Mouse (Mus musculus): ENCODE measurements around the gene Bap1.

The Bap1 gene

GRCm38 (mm10) chr14:31251084-31251604 is at the start of gene Bap1, which contains the start of gene Phf7:
TSS of gene Bap1 (plus strand) at chr14:31251450.
TSS of gene Phf7 (minus strand) at chr14:31251317.
- DNase-seq (ENCODE audit: low spot score) = peak; percentile 96

GRCm38 (mm10) chr14:31204844-31205243 is 46.4 kb upstream of the Bap1 start:
- no peak for DNase-seq (ENCODE audit: low spot score)

- DNase-seq (ENCODE audit: low spot score) = no peak
These were observed 46.0 kb upstream of the Bap1 start for GRCm38 (mm10) chr14:31205244-31205561.

GRCm38 (mm10) chr14:31205562-31206467 is 45.4 kb upstream of the Bap1 start:
- DNase-seq (ENCODE audit: low spot score) = peak; percentile 60

- DNase-seq (ENCODE audit: low spot score) = peak; percentile 94
These were observed 44.7 kb upstream of the Bap1 start for GRCm38 (mm10) chr14:31206472-31206981.

GRCm38 (mm10) chr14:31207070-31207830 is 44.0 kb upstream of the Bap1 start:
- DNase-seq (ENCODE audit: low spot score) = no peak

- no peak for DNase-seq (ENCODE audit: low spot score)
These were observed 43.2 kb upstream of the Bap1 start, which contains the start of gene Tnnc1 for GRCm38 (mm10) chr14:31208084-31208483. TSS of gene Tnnc1 (plus strand) at chr14:31208312.

GRCm38 (mm10) chr14:31209133-31209557 is 42.1 kb upstream of the Bap1 start:
- no peak for DNase-seq (ENCODE audit: low spot score)

- no peak for DNase-seq (ENCODE audit: low spot score)
These were observed 39.4 kb upstream of the Bap1 start for GRCm38 (mm10) chr14:31211854-31212253.

GRCm38 (mm10) chr14:31212499-31212898 is 38.8 kb upstream of the Bap1 start:
- no peak for DNase-seq (ENCODE audit: low spot score)

GRCm38 (mm10) chr14:31213868-31214267 is 37.4 kb upstream of the Bap1 start:
- DNase-seq (ENCODE audit: low spot score) = no peak

- DNase-seq (ENCODE audit: low spot score) = no peak
These were observed 36.6 kb upstream of the Bap1 start for GRCm38 (mm10) chr14:31214684-31215083.

GRCm38 (mm10) chr14:31215157-31216002 is 35.9 kb upstream of the Bap1 start:
- no peak for DNase-seq (ENCODE audit: low spot score)

GRCm38 (mm10) chr14:31216846-31217245 is 34.4 kb upstream of the Bap1 start, which contains the start of gene Nisch:
TSS of gene Nisch (minus strand) at chr14:31216946.
- DNase-seq (ENCODE audit: low spot score) = no peak

- peak; percentile 46 for DNase-seq (ENCODE audit: low spot score)
These were observed 33.6 kb upstream of the Bap1 start, which contains the start of gene Sema3g for GRCm38 (mm10) chr14:31217666-31218065. TSS of gene Sema3g (plus strand) at chr14:31217860.

- DNase-seq (ENCODE audit: low spot score) = peak; percentile 71
These were observed 24.3 kb upstream of the Bap1 start for GRCm38 (mm10) chr14:31226978-31227377.

GRCm38 (mm10) chr14:31228234-31228633 is 23.0 kb upstream of the Bap1 start:
- DNase-seq (ENCODE audit: low spot score) = no peak

GRCm38 (mm10) chr14:31230442-31230841 is 20.8 kb upstream of the Bap1 start:
- no peak for DNase-seq (ENCODE audit: low spot score)

- DNase-seq (ENCODE audit: low spot score) = no peak
These were observed 18.7 kb upstream of the Bap1 start for GRCm38 (mm10) chr14:31232404-31233069.

- no peak for DNase-seq (ENCODE audit: low spot score)
These were observed 17.9 kb upstream of the Bap1 start for GRCm38 (mm10) chr14:31233070-31233995.
